Mouse (Mus musculus) adrenal gland, postnatal 10 days (tissue): Measurements from ENCODE around the gene Acly. TPM values are rescaled to one million over a fixed set of nuclear protein-coding genes. Genes with fewer than 3 reads are reported as not detected.
A peak's percentile ranks its signal among the peaks of the same experiment; 100 is the strongest.

Experiments
- DNase-seq: peaks from one replicate; pipeline ENCODE4 v3.0.0; 2021; ENCODE audit warnings: mixed read lengths
- long read RNA-seq, 2 experiments: library from polyadenylated mRNA; stranded (forward); transcript quantifications; one replicate each; pipeline ENCODE4 v2.0.0; 2021
- total RNA-seq, 2 experiments: library from RNA; stranded (reverse); gene quantifications; 2 replicates each; pipeline ENCODE4 v1.2.3; 2021

Acly gene
- total RNA-seq, result 100 to 1,000 TPM; 380 to 552 TPM
- long read RNA-seq, experiment 1, full-length matches to known transcripts, result 909 of 1,255 reads
- long read RNA-seq, experiment 1, partial matches to known transcripts, result 255 of 1,255 reads
- long read RNA-seq, experiment 1, other reads (novel, unspliced or antisense), result 91 of 1,255 reads
- long read RNA-seq, experiment 2, full-length matches to known transcripts, result 636 of 764 reads
- long read RNA-seq, experiment 2, partial matches to known transcripts, result 74 of 764 reads
- long read RNA-seq, experiment 2, other reads (novel, unspliced or antisense), result 54 of 764 reads

- DNase-seq, result peak; percentile 99
These were observed at the start of gene Acly for GRCm38 (mm10) chr11:100527458-100528374. Gene Acly (minus strand): TSS chr11:100528000.

- DNase-seq, result no peak
These were observed 48.5 kb upstream of the Acly start for GRCm38 (mm10) chr11:100576256-100576655.

- DNase-seq, result peak; percentile 27
These were observed 47.7 kb upstream of the Acly start for GRCm38 (mm10) chr11:100575484-100575855.

- DNase-seq, result peak; percentile 90
These were observed 47.1 kb upstream of the Acly start, which contains the start of gene Cnp for GRCm38 (mm10) chr11:100574708-100575483. Gene Cnp (plus strand): TSS chr11:100574904.

- DNase-seq, result no peak
These were observed 46.4 kb upstream of the Acly start for GRCm38 (mm10) chr11:100574188-100574587.

- no peak for DNase-seq
These were observed 43.4 kb upstream of the Acly start for GRCm38 (mm10) chr11:100571202-100571567.

GRCm38 (mm10) chr11:100570430-100571201 is 42.8 kb upstream of the Acly start:
- peak; percentile 86 for DNase-seq

GRCm38 (mm10) chr11:100569789-100570188 is 42.0 kb upstream of the Acly start:
- peak; percentile 82 for DNase-seq

- DNase-seq, result no peak
These were observed 40.9 kb upstream of the Acly start for GRCm38 (mm10) chr11:100568692-100569091.

GRCm38 (mm10) chr11:100567815-100568245 is 40.0 kb upstream of the Acly start:
- DNase-seq, result no peak

- no peak for DNase-seq
These were observed 39.4 kb upstream of the Acly start for GRCm38 (mm10) chr11:100567229-100567628.

- DNase-seq, result no peak
These were observed 36.9 kb upstream of the Acly start for GRCm38 (mm10) chr11:100564703-100565102.

- no peak for DNase-seq
These were observed 36.5 kb upstream of the Acly start for GRCm38 (mm10) chr11:100564297-100564696.

- DNase-seq, result peak; percentile 38
These were observed 33.9 kb upstream of the Acly start for GRCm38 (mm10) chr11:100561748-100562147.

GRCm38 (mm10) chr11:100559476-100559875 is 31.7 kb upstream of the Acly start:
- no peak for DNase-seq

GRCm38 (mm10) chr11:100557563-100557962 is 29.8 kb upstream of the Acly start:
- no peak for DNase-seq

GRCm38 (mm10) chr11:100555583-100555982 is 27.8 kb upstream of the Acly start:
- DNase-seq, result peak; percentile 73

GRCm38 (mm10) chr11:100552842-100553241 is 25.0 kb upstream of the Acly start:
- peak; percentile 68 for DNase-seq

GRCm38 (mm10) chr11:100550101-100550500 is 22.3 kb upstream of the Acly start:
- DNase-seq, result no peak

GRCm38 (mm10) chr11:100549466-100549865 is 21.7 kb upstream of the Acly start:
- no peak for DNase-seq

- DNase-seq, result no peak
These were observed 20.3 kb upstream of the Acly start for GRCm38 (mm10) chr11:100548141-100548540.

GRCm38 (mm10) chr11:100546955-100547354 is 19.2 kb upstream of the Acly start:
- no peak for DNase-seq
